Mouse (Mus musculus): ENCODE data around the gene Fam69a.
"Not testable (repeated sequence)": the region's sequence is repeated elsewhere in the genome, so short reads cannot be mapped to it uniquely, and the experiment has no call there.

Gene Fam69a

DNA sequence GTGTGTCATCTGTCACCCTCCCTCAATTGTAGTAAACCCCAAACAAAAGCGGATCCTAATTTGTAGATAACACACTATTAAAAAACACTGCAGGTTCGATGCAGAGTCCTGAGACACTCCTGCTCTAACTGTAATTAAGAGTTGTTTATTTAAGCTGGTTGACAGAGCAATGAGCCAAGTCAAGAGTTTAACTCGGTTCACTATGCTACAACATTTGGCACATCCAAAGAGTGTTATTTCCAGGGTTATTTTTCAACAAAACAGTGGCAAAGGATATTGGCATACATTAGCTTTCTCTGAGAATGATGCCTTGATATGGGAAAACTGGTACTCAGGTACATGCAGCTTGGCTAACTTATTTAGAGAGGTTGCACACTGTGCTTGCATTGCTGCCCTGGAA, 4.9 kb downstream of the Fam69a start:
- DNase-seq (ENCODE audit: low spot score in 2 of 2): no peak

DNA sequence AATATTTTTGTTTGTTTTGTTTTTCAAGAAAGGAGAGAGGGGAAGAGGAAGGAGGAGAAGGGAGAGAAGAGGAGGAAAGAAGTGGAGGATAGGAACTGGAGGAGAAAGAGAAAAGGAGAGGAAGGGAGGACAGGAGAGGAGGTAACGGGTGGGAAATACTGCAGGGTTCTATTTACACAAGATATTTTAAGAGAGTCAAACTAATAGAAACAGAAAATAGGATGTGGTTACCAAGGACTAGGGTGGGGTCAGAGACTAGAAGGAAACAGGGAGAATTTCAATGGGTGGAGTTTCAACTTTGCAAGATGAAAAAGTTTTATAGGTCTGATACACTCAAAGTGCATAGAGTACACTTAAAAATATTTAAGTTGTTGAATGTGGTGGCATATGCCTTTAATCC, 7.0 kb downstream of the Fam69a start:
- DNase-seq (ENCODE audit: low spot score in 2 of 2): no peak

DNA sequence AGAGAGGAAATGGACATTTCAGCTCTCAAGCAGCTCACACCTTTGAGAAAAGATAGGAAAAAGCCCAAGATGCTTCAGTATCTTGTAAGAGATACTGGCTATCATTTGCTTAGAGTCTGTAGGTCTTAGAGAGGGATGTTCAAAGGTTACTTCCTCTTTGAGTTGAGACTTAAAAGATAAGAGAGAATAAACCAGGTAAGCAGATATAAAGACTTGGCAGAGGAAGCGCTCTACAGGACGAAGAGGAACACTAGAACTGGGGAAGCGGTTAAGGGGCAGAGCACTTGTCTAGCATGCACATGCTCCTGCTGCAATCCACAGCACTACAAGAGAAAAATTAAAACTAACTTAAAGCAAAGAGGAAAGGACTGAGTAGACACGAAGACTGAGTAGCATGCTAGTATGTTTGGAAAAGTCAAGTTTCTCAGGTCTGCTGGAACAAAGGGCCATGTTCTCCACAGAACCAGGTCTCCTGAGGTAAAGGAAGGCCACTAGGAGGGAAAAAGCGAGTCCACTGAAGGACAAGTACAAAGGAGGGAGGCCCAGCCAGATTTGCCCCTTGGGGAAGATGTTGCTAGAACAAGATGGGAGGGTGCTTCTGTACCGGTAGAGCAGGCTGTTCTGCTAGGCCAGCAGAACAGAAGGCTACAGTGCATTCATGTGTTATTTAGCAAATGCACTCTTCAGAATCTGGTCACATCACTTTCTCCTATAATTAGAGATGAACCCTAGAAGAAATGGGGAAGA, 8.4 kb downstream of the Fam69a start:
- peak in 1 of 2 experiments; percentile 30 for DNase-seq (ENCODE audit: low spot score in 2 of 2)

DNA sequence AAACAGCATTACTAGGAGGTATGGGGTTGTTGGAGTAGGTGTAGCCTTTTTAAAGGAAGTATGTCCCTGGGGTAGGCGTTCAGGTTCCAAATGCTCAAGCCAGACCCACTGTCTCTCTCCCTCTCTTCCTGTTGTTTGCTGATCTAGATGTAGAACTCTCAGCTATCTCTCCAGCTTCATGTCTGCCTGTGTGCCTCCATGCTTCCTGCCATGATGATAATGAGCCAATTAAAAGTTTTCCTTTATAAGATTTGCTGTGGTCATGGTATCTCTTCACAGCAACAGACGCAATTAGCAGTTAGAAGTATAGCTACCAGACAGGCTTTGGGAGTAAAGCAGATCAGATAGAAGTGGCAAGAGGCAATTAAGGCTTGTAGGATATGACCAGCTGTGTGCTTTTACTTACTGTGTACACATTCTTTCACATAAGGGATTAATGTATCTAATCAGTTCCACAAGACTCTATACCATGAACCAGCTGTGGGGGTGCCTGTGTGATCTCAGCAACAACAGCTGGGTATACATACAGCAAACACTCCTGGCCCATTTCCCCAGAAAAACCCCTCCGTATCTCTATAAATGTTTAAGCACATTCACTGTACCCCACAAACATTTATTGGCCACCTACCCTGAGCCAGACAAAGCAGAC, 9.1 kb downstream of the Fam69a start:
- no peak for DNase-seq (ENCODE audit: low spot score in 2 of 2)

DNA sequence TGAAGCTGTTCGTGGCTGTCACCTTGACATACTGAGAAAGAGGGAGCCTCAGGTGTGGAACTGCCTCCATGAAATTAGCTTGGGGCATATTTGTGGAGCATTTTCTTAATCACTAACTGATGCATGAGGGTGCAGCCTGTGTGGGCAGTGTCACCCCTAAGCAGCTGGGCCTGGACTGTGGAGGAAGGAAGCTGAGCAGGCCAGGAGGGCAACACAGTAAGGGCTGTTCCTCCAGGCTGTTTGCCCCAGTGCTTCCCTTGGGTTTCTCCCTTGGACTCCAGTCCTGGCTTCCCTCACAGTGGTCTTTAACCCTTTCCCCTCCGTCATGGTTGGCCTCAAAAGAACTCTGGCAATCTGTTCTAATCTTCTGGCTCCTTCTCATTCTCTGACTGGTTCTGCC, 13.6 kb downstream of the Fam69a start:
- DNase-seq (ENCODE audit: low spot score in 2 of 2): no peak

DNA sequence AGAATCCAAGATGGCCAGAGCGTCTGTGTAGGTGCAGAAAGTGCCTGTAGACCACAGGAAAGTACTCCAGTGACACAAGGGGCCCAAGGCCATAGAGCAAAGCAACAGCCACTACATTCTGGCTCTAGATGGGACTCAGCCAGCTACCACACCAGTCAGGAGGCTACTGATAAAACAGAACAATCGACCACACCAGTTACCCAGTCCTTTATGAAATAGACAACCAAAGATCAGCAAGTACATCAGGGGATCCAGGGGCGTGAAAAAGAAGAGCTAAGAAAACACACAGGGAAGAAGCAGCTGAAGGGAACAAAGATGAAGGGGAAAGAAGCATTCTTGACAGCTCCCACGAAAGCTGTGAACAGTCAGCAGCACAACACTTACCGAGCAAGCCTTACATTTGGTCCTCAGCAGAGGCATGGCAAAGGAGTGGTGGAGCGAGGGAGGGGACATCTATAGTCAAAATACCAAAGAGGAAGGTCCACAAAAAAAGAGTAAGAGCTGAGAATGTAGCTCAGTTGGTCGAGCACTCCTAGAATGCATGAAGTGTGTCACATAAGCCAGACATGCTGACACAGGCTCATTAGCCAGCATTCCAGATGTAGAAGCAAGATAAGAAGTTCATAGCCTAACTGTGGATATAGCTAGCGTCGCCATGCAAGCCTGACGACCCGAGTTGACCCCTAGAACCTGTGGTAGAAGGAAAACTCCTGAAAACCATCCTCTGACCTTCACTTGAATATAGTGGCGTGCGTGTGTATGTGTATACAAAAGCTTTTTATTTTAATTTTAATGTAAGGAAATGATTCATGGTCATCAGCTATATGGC, 14.2 kb downstream of the Fam69a start:
- DNase-seq (ENCODE audit: low spot score in 2 of 2): no peak

DNA sequence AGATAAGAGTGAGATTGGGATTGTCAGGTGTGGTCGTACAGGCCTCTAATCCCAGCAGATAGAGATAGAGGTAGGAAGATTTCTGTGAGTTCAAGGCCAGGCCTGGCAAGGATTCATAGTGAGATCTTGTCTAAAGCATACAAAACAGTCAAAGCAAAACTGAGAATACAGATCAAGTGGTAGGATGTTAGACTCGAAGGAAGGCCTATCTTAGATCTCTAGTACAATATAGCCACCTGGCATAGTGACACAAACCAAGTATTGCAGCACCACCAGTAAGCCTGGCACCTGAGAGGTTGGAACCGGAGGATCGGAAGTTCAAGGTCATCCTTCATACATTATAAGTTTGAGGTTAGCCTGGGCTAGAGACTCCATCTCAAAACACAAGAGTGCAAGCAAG, 15.8 kb downstream of the Fam69a start:
- DNase-seq (ENCODE audit: low spot score in 2 of 2): no peak

DNA sequence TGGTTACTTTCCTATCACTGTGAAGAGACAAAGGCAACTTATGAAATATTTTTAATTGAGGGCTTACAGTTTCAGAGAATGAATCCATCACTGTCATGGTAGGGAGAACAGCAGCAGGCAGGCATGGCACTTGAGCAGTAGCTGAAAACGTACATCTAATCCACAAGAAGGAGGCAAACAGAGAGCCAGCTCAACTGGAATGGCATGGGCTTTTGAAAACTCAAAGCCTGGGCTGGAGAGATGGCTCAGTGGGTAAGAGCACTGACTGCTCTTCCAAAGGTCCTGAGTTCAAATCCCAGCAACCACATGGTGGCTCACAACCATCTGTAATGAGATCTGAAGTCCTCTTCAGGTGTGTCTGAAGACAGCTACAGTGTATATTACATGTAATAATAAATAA, 17.1 kb downstream of the Fam69a start:
- DNase-seq (ENCODE audit: low spot score in 2 of 2): not testable (repeated sequence)

DNA sequence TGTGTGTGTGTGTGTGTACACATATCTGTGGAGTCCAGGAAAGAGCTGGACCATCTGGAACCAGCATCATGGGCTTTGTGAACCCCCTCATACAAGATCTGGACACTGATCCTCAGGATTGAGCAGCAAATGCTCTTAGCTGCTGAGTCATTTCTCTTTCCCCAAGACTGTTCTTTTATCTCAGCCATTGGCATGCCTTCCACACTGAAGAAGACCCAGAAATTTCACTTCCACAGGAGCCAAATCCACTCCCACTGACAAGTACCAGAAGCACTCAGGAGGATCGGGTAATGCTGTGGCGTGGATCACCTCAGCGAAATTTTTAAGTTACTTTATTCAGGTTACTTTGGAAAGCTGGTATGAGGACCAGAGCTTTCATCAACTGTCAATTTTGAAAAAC, 18.8 kb downstream of the Fam69a start:
- DNase-seq (ENCODE audit: low spot score in 2 of 2): no peak

DNA sequence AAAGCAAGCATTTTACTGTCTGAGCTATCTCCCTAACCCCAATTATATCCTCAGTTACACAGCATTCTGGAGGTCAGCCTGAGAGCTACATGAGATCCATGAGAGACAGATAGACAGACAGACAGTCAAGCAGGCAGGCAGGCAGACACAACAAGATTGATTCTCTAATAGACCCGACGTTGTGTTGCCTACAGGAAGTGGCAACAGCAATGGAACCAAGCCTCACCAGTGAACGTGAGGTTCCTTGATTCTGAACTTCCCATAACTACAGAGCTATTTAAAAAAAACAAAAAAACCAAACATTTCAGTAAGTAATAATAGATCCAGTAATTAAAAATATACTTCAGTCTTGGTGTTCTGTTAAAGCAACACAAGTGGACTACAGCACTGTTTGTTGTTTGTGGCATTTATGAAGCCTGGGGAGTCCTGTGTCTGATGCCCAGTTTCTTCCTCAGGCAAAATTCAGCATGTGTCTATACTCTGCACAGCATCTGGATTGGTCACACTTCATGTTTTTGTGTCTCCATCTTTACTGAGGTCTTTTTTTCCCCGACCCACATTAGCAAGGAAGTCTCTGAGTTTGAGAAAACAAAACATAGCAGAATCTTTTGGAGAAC, 19.9 kb downstream of the Fam69a start:
- peak in 1 of 2 experiments; percentile 43 for DNase-seq (ENCODE audit: low spot score in 2 of 2)

DNA sequence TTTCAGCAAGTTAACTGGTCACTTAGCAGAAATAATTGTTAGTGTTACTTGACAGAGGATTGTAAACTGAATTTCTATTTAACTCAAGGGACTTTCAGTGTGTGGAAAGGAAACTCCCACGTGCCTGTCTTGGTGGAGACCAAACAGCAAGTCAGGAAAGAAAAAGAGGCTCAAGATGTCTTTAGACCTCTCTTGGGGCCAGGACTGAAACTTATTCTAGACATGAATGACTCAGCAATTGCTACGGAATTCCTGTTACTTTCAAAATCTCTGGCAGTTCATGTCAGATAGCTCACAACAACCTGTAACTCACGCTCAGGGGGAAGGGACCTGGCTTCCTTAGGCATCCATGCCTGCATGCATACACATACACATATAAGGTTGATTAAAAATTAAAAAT, 20.7 kb downstream of the Fam69a start:
- DNase-seq (ENCODE audit: low spot score in 2 of 2): no peak

DNA sequence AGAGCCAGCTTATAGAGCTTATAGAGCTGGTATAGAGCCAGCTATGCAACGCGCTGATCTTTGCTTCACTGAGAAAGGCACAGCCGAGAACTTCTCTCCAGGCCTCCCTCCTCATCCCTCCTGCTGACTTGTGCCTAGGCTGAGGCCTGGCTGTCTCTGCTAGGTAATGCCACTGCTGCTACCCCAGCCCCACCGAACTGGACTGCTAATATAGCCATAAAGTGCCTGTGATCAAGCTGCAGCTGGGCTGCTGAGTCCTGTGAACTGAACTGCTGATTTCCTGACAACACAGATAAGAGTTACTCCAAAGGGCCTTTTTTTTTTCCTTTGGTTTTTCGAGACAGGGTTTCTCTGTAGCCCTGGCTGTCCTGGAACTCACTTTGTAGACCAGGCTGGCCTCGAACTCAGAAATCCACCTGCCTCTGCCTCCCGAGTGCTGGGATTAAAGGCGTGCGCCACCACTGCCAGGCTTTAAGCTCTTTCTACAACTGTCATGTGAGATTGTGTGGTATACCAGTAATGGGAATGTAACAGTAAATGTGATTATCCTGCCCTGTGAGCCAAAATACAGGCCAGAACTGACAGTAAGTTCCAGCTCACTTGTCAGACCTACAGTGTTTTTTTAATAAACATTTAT, 21.4 kb downstream of the Fam69a start:
- no peak for DNase-seq (ENCODE audit: low spot score in 2 of 2)

DNA sequence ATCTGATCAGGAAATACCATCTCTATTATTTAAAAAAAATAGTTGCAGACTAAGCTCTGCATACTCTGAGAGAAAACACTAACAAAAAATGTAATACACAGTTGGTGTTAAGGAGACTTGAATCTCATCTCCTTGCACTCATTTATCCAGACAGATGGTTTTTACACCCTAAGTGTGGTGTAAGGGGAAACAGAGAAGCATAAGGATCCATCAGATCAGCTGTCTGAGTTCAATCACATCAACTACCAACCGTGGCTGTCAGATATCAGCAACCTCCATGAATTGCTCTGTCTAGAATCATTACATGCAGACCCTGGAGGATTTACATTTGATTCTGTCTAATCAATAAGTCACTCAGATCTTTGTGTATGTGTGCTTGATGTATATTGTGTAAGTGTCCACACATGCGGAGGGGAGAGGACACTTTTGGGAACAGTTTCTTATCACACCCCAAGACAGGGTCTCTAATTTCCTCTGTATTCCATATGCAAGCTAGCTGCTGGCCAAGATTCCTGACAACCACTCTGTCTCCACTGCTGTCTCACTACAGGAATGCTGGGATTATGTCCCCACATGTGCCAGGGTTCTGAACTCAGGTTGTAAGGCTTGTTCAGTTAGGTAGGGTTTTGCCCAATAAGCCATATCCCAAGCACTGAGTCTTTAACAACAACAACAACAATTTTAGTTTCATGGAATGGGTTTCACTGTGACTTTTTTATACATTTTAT, 22.7 kb downstream of the Fam69a start:
- no peak for DNase-seq (ENCODE audit: low spot score in 2 of 2)

DNA sequence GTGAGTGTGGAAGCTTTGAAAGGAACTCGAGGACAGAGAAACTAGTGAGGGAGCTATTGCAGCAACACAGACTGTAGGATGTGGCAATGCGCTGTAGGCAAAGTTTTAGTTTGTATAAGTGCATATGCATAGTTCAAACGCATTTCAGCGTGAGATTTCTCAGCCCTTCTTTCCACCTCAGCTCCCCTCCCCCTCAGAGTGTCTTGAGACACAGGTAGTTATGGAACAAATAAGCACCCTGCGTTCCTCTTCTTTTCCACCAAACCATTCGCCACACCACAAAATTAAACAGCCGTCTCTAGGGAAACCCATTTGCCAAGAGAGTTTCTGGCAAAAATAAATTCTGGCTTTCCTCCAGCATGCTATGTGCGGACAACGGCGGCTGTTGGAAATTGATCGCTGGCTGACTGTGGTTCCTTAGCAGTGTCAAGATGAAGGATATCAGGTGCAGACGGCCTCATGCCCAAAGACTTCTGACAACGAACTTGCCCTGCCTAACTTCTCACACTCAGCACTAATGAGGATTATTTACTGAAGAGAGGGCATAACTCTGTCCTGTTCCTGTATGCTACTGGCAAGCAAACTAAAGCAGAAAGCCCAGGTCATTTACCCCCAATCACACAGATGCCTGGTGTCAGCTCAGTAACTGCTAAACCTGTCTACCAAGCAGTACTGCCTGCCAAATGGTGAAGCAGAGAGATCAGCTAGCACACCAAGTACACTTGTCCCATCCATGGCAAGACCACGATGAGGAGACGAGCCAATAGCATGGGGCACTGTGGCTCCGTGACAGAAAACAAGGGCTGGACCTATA, 25.2 kb downstream of the Fam69a start:
- DNase-seq (ENCODE audit: low spot score in 2 of 2): peak in 1 of 2 experiments; percentile 35

DNA sequence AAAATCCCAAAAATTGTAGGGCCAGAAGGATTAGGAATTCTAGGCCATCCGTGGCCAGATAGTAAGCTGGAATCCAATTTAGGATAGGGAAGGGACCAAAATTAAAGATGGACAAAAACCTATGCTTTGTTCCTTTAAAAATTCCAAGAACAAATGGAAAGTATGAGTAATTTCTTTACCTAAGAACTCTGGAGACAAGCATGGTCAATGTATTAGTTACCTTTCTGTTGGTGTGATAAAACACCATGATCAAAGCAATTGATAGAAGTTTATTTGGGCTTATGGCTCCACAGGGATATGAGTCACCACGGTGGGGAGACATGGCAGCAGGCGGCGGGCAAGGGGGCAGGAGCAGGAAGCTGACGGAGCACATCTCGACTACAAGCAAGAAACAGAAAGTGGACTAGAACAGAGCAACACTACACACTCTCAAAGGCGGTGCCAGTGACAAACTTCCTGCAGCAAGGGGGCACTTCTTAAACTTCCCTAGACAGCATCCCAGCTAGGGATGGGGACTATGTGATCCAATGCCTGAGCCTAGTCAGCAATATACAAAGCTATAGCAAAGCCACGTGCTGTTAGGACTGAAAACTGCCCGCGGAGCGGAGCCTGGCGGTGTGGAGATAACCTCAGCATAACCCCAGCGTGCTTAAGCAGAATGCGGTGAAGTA, 26.2 kb downstream of the Fam69a start:
- DNase-seq (ENCODE audit: low spot score in 2 of 2): peak; percentile 70 to 75

DNA sequence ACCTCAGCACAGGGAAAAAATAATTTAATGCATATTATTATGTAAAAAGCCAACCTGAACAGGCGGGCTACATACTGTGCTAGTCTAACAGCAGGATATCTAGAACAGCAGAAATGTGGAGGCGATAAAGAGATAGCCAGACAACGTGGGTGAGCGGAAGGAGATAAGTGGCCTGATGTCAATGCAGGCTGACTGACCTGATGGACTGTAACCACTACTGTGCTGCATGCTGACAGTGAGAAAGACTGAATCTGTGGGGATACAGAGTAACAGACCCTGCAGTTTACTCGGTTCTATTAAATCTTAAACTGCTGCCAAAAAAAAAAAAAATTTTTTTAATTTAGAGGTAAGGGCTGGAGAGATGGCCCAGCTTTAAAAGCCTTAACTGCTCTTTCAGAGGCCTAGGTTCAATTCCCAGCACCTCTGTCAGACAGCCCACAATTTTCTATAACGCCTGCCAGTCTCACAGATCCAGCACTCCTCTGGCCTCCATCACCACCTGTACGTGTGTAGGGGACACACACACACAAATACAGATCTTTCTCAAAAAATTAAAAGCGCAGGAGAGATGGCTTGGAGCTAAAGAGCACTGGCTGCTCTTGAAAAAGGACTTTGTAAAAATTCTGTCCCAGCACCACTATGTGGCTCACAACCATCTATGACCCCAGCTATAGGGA, 27.1 kb downstream of the Fam69a start:
- DNase-seq (ENCODE audit: low spot score in 2 of 2): no peak

DNA sequence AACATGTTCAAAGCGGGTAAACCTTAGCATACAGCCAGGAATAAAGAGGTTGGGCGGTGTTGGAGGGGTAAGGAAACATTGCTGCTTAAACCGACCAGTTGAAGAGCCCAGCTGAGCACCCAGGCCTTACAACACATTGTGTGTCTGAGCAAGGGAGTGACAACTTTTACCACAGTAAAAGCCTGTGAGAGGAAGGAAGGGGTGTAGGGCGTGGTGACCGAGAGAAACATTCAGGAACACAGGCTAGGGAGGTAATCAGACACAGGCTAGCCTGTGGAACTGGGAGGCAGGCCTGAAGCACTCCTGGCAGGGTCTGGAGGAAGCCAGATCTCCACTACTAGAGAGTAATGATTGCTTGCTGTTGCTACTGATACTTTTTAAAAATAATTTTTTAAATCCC, 36.2 kb downstream of the Fam69a start:
- DNase-seq (ENCODE audit: low spot score in 2 of 2): peak; percentile 45 to 47

DNA sequence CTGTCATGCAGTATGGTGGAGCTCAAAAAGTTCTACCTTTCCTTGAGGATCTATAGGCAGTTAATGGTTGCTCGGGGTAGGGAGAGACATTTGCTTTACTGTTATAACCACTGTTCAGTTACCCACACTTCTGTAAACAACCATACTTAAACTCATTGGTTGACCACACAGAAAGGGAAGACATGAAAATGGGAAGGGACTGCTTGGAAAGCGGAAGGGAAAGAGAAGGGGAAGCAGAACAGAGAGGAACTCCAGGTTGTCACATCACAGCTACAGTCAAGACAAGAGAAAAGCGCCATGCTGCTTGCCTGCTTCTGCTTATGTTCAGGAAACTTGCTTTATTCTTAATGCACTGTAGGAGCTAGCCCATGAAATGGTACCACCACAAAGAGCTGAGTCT, 37.3 kb downstream of the Fam69a start:
- DNase-seq (ENCODE audit: low spot score in 2 of 2): no peak

DNA sequence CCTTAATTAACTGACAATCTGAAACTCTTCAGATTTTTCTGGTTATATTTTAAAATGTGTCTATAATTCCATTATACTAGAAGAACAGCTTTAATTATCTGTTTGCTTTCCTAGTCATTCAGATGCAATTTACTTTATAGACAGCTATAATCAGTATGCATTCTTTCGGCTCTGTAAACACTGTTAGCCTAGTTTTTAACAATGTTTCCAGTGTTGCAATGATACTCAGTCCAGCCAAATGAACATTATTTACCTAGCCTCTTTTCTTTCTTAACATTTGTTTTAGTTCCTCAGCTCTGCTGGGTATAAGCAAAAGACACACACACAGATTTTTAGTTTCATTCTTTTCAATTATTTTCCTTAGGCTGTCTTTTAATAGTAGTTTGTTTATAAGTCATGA, 38.0 kb downstream of the Fam69a start:
- no peak for DNase-seq (ENCODE audit: low spot score in 2 of 2)

Measured in natural killer cell, adult 2 months (primary cell).